Mouse (Mus musculus) neural tube, embryonic 13.5 days (tissue): ENCODE results near the gene Espn. TPM values are rescaled to one million over a fixed set of nuclear protein-coding genes. Genes with fewer than 3 reads are reported as not detected.

Experiments used
- ATAC-seq: fragments of 200-750 bp; cut with Nextera tagmentation; 2 replicates; pipeline ENCODE4 v1.8.0; 2017; ENCODE audit warnings: low read depth, mild to moderate bottlenecking, moderate TSS enrichment, moderate library complexity
- H3K27ac ChIP-seq: fragments of 300-500 bp; sonication (generic); replicated peaks from 2 replicates; pipeline ENCODE4 v1.5.1; 2015; ENCODE audit warnings: moderate library complexity, mild to moderate bottlenecking, inconsistent platforms
- H3K27me3 ChIP-seq: fragments of 300-500 bp; sonication (generic); 2 replicates; pipeline ENCODE4 v1.6.1; 2015; ENCODE audit warnings: mild to moderate bottlenecking, inconsistent platforms
- H3K36me3 ChIP-seq: fragments of 300-500 bp; sonication (generic); 2 replicates; pipeline ENCODE4 v1.6.1; 2015; ENCODE audit warnings: mild to moderate bottlenecking, inconsistent platforms
- H3K4me1 ChIP-seq: fragments of 300-500 bp; sonication (generic); replicated peaks from 2 replicates; pipeline ENCODE4 v1.6.1; 2015; ENCODE audit warnings: inconsistent platforms
- H3K4me2 ChIP-seq: fragments of 300-500 bp; sonication (generic); 2 replicates; pipeline ENCODE4 v1.6.1; 2015; ENCODE audit warnings: inconsistent platforms, mild to moderate bottlenecking, moderate library complexity
- H3K4me3 ChIP-seq: fragments of 300-500 bp; sonication (generic); 2 replicates; pipeline ENCODE4 v1.5.1; 2015; ENCODE audit warnings: mild to moderate bottlenecking, inconsistent platforms
- H3K9ac ChIP-seq: fragments of 300-500 bp; sonication (generic); 2 replicates; pipeline ENCODE4 v1.6.1; 2015; ENCODE audit warnings: moderate library complexity, mild to moderate bottlenecking, inconsistent platforms
- H3K9me3 ChIP-seq: fragments of 300-500 bp; sonication (generic); 2 replicates; pipeline ENCODE4 v1.6.1; 2016; ENCODE audit warnings: inconsistent platforms
- WGBS: fragments of 180-500 bp; shearing (Covaris S2); methylation state at CpG from one replicate; pipeline ENCODE4 v1.1.7; 2015; 5-methylcytosine and 5-hydroxymethylcytosine counted together
- polyA plus RNA-seq: library from polyadenylated mRNA; unstranded; fragments of >200 nt; fragmentation: Nextera tagmentation; extraction: Ambion mirVana; gene quantifications from 2 replicates; pipeline ENCODE4 v1.2.1, GENCODE M21; 2015

Gene Espn
- polyA plus RNA-seq, 1 experiment from 2014 or later, result 0.21 TPM

GRCm38 (mm10) chr4:152158585-152159284, 6.6 kb upstream of the Espn start, which contains the start of gene Hes2:
Gene Hes2 (plus strand): TSS chr4:152158867.
- no peak within 1 kb of the TSS for H3K27ac ChIP-seq

DNA sequence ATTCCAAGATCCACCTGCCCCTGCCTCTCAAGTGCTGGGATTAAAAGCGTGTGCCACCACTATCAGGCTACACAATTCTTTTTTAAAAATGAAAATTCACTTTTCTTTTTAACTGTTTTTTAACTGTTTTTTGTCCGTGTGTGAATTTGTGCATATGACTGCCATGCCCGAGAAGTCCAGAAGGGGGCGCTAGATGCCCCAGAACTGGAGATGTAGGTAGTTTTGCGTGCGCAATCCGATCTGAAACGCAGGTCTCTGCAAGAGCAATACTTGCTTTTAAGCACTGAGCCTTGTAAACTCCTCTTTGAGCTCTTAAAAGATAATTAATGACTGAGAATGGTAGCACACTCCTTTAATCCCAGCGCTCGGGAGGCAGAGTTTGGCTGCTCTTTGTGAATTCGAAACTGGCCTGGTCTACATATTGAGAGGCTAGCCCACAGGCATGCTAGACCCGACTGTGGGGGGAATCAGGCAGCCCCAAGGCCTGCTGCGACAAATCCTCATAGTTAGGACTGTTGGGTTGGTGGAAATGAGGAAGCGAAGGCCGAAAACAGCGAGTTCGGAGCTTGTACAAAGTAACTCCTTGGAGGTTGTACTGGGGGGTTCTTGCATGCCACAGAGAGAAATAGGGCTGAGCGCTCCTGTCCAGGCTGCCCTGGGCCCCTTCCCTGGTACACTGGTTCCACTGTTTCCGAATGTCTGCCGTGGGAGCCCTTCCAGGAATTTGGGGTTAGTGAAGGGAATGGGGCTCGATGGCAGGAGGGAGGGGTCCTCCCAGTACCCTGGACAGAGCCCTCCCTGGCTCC, 5.8 kb upstream of the Espn start:
- no peak overlapping the region for H3K9ac ChIP-seq
- H3K36me3 ChIP-seq, result no peaks in the 10 kb centered on the region
- ATAC-seq, result no peak
- peak overlapping the region; percentile 30; the same call in 1 of the 2 replicates for H3K4me2 ChIP-seq
- 16% methylated on average over 21 of the region's 21 CpGs for WGBS
- H3K4me3 ChIP-seq, result 0 out of 2 replicates have a peak overlapping the region, but pooled peaks have one; percentile 1
- H3K9me3 ChIP-seq, result no peaks in the 10 kb centered on the region
- H3K27ac ChIP-seq, result no peak overlapping the region
- peaks cover 26% of the 10 kb centered on the region for H3K4me1 ChIP-seq
- peaks cover 95% of the 10 kb centered on the region for H3K27me3 ChIP-seq

More at GRCm38 (mm10) chr4:152158585-152159284, 6.6 kb upstream of the Espn start, which contains the start of gene Hes2:
- Histone ChIP-seq H3K4me2 (peak within 1 kb of the TSS; percentile 30), H3K36me3 (no peaks in the 10 kb centered on the region), H3K27me3 (peaks cover 88% of the 10 kb centered on the region), H3K4me1 (peaks cover 22% of the 10 kb centered on the region), H3K4me3 (peak within 1 kb of the TSS; percentile 4; the same call in 1 of the 2 replicates), H3K9me3 (no peaks in the 10 kb centered on the region), H3K9ac (no peak within 1 kb of the TSS)
- WGBS, result 2% methylated on average over 35 of the region's 35 CpGs
- no peak for ATAC-seq

- no peak for ATAC-seq
Observed at GRCm38 (mm10) chr4:152155019-152155418, 2.8 kb upstream of the Espn start.

DNA sequence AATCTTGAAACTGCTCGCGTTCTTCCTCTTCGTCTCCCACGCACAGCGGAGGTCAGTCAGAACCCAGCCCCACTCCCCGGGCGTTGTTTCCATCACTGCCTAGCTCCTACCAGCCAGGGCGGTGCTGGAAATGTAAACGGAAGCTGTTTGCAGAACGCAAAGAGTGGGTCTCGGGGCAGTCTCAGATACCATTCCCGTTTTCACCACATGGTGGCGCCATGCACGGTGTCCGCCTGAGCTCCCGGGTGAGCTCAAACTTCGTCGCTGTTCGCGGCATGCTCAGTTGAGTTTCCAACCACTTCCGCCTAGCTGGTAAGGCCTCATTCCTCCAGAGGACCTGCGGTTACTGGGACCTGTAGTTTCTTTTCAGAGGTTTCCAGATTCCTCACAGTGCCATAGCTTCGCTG, 1.6 kb upstream of the Espn start:
- Histone ChIP-seq H3K4me2 (peak overlapping the region; percentile 40), H3K27ac (no peak overlapping the region), H3K9ac (no peak overlapping the region), H3K27me3 (peaks cover 94% of the 10 kb centered on the region), H3K4me1 (peaks cover 24% of the 10 kb centered on the region), H3K4me3 (0 out of 2 replicates have a peak overlapping the region, but pooled peaks have one; percentile 8), H3K9me3 (no peaks in the 10 kb centered on the region), H3K36me3 (no peaks in the 10 kb centered on the region)
- 3% methylated on average over 23 of the region's 23 CpGs for WGBS
- no peak for ATAC-seq

More at GRCm38 (mm10) chr4:152155019-152155418, 2.8 kb upstream of the Espn start:
- H3K27ac ChIP-seq, result no peak overlapping the region
- no peak overlapping the region for H3K9ac ChIP-seq
- no peak overlapping the region for H3K4me2 ChIP-seq
- H3K4me3 ChIP-seq, result no peak overlapping the region
- peaks cover 95% of the 10 kb centered on the region for H3K27me3 ChIP-seq
- no peaks in the 10 kb centered on the region for H3K9me3 ChIP-seq
- no peaks in the 10 kb centered on the region for H3K36me3 ChIP-seq
- H3K4me1 ChIP-seq, result peaks cover 35% of the 10 kb centered on the region
- WGBS, result 63% methylated on average over 4 of the region's 4 CpGs

DNA sequence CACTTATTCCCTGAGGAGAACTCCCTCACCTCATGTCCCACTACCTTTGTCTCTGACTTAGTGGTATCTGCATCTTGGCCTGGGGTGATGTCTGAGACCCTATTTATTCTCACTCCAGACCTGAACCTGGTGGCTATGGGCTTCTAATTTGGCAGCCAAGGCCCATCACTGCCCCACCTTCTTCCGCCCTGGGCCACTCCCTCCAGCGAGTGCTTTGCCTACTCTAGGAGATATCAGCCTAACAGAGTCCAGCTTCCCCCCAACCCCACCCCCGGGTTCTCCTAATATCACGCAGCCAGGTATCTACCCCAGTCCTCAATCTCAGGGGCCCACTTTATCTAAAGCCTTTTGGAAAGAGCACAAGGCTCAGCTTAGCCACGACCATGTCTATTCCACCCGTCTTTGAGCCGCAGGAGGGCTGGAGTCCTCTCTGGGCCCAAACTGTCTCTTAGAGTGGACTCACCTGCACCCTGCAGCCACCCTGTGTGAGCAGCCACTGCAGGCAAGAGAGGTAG, 663 bp downstream of the Espn start:
- H3K9ac ChIP-seq, result peak overlapping the region; percentile 38; the same call in 1 of the 2 replicates
- peaks cover 85% of the 10 kb centered on the region for H3K27me3 ChIP-seq
- no peak overlapping the region for H3K27ac ChIP-seq
- no peaks in the 10 kb centered on the region for H3K9me3 ChIP-seq
- no peaks in the 10 kb centered on the region for H3K36me3 ChIP-seq
- H3K4me3 ChIP-seq, result peak overlapping the region; percentile 30
- 20% methylated on average over 7 of the region's 7 CpGs for WGBS
- no peak for ATAC-seq
- peak overlapping the region; percentile 54 for H3K4me2 ChIP-seq
- H3K4me1 ChIP-seq, result peaks cover 15% of the 10 kb centered on the region

- H3K4me2 ChIP-seq, result no peak overlapping the region
- no peak overlapping the region for H3K4me3 ChIP-seq
- ATAC-seq, result no peak
- 71% methylated on average over 4 of the region's 4 CpGs for WGBS
- no peak overlapping the region for H3K27ac ChIP-seq
- no peak overlapping the region for H3K9ac ChIP-seq
- no peaks in the 10 kb centered on the region for H3K9me3 ChIP-seq
- no peaks in the 10 kb centered on the region for H3K36me3 ChIP-seq
- peaks cover 81% of the 10 kb centered on the region for H3K27me3 ChIP-seq
- H3K4me1 ChIP-seq, result peaks cover 15% of the 10 kb centered on the region
Observed at GRCm38 (mm10) chr4:152150546-152150945, 1.6 kb downstream of the Espn start.

GRCm38 (mm10) chr4:152146033-152146827, 5.9 kb downstream of the Espn start:
- no peaks in the 10 kb centered on the region for H3K9me3 ChIP-seq
- no peak overlapping the region for H3K9ac ChIP-seq
- no peak overlapping the region for H3K27ac ChIP-seq
- H3K27me3 ChIP-seq, result peaks cover 56% of the 10 kb centered on the region
- H3K4me2 ChIP-seq, result no peak overlapping the region
- no peaks in the 10 kb centered on the region for H3K36me3 ChIP-seq
- 48% methylated on average over 11 of the region's 11 CpGs for WGBS
- H3K4me3 ChIP-seq, result no peak overlapping the region
- H3K4me1 ChIP-seq, result no peaks in the 10 kb centered on the region
- ATAC-seq, result no peak

DNA sequence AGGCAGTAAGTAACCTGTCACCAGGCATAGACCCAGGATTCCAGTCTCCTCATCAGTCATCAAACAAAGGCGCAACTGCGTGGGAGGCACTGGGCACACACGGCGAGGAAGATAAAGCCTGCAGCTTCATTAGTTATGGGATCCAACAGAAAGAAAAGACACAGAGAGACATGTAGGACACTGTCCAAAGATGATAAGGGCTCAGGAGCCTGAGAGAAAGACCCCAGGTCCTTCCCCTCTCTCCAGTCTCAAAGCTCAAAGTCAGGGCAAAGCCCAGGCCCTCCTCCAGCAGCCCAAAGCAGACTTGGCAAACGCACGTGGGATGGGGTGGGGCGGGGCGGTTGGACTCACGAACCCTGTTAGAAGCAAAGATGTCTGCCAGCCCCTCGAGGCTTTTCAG, 6.7 kb downstream of the Espn start:
- Histone ChIP-seq H3K4me3 (no peak overlapping the region), H3K9ac (no peak overlapping the region), H3K9me3 (no peaks in the 10 kb centered on the region), H3K4me2 (no peak overlapping the region), H3K27me3 (peaks cover 55% of the 10 kb centered on the region), H3K4me1 (no peaks in the 10 kb centered on the region), H3K36me3 (no peaks in the 10 kb centered on the region), H3K27ac (no peak overlapping the region)
- WGBS, result 66% methylated on average over 10 of the region's 10 CpGs
- ATAC-seq, result no peak

DNA sequence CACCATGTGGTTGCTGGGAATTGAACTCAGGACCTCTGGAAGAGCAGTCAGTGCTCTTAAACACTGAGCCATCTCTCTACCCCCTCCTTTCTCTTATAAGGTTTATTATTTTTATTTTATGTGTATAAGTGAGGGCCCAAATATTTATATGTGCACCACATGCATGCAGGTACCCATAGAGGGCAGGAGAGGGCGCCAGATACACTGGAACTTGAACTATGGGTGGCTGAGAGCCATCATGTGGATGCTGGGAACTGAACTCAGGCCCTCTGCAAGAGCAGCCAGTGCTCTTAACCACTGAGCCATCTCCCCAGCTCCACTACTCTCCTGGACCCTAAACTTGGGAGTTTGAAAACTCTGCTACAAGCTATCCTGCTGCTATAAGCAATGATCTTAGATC, 8.5 kb downstream of the Espn start:
- Histone ChIP-seq H3K9ac (no peak overlapping the region), H3K27ac (no peak overlapping the region), H3K4me1 (peaks cover 5% of the 10 kb centered on the region), H3K36me3 (no peaks in the 10 kb centered on the region), H3K4me2 (no peak overlapping the region), H3K4me3 (no peak overlapping the region), H3K9me3 (no peaks in the 10 kb centered on the region), H3K27me3 (peaks cover 53% of the 10 kb centered on the region)
- whole genome bisulfite sequencing, result 34% methylated on average over 1 of the region's 1 CpGs
- ATAC-seq, result no peak

GRCm38 (mm10) chr4:152141521-152142135, 10.5 kb downstream of the Espn start:
- Histone ChIP-seq H3K27ac (no peak overlapping the region), H3K4me1 (peaks cover 11% of the 10 kb centered on the region), H3K9ac (no peak overlapping the region), H3K36me3 (no peaks in the 10 kb centered on the region), H3K4me3 (no peak overlapping the region), H3K27me3 (peaks cover 58% of the 10 kb centered on the region), H3K9me3 (no peaks in the 10 kb centered on the region), H3K4me2 (no peak overlapping the region)
- 73% methylated on average over 8 of the region's 8 CpGs for WGBS
- no peak for ATAC-seq

DNA sequence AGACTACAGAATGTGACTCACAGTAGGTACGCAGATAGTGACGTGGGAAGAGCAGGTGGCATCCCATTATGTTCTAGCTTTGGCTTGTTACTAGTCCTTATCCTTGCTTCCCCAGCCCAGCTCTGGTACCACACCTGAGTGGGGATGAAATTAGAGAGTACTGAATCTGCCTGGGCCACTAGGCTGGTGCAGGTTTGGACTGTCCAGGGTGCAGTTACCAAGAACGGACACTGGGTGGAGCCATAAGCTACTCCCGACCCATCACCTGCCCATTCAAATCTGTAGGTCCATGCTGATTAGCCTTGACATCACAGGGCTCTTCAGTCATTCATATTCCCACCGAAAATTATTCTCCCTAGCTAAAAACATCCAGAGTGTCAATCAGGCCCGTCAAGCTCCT, 11.7 kb downstream of the Espn start:
- H3K27ac ChIP-seq, result no peak overlapping the region
- H3K4me1 ChIP-seq, result peaks cover 11% of the 10 kb centered on the region
- no peak overlapping the region for H3K4me2 ChIP-seq
- peaks cover 59% of the 10 kb centered on the region for H3K27me3 ChIP-seq
- no peak overlapping the region for H3K9ac ChIP-seq
- no peak for ATAC-seq
- H3K9me3 ChIP-seq, result no peaks in the 10 kb centered on the region
- no peak overlapping the region for H3K4me3 ChIP-seq
- no peaks in the 10 kb centered on the region for H3K36me3 ChIP-seq
- WGBS, result 34% methylated on average over 6 of the region's 6 CpGs
